Mouse (Mus musculus) spleen, adult 2 months (tissue): ENCODE measurements around the gene Spag16.

ENCODE experiments used
- CTCF ChIP-seq: fragments of 200-500 bp; IDR thresholded peaks from 2 replicates; pipeline ENCODE4 v1.5.1; 2011; ENCODE audit warnings: mild to moderate bottlenecking, inconsistent platforms; ENCODE audit not compliant: insufficient read depth, insufficient read length, insufficient replicate concordance; ENCODE audit errors: extremely low read depth
- POLR2A ChIP-seq: fragments of 200-500 bp; IDR thresholded peaks from 2 replicates; pipeline ENCODE4 v1.6.1; 2011; ENCODE audit warnings: low read depth, low read length, inconsistent platforms

DNA sequence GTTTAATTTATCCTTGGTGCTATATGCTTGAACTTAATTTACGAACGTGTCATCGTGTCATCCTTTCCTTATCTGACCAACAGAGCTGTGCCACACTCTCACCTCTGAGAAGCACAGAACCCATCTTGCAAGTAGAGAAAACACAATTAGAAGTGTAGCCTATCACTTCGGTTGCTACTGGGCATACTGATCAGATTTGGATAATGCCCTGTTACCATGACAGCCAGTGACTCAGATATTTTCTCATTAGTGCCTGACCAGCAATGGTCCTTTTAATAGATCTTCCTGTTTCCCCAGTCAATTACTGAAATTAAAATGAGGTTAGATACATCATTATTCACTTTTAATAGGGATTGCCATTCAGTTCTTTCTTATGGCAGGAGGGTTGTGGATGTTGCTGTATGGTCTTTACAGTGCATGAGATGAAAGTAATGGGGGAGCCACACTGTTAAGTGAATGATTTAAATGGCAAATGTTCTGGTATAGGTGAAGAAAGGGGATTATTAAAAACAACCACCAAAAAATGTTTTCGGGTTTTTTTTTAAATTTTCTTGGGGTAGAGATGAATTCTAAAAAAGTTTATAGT lies 439.2 kb downstream of the Spag16 start:
- TF ChIP-seq CTCF: no peak
- TF ChIP-seq POLR2A: no peak
